Mouse (Mus musculus) cerebellum, adult 2 months (tissue): ENCODE data around the gene Olfr1494.

Experiments
- CTCF ChIP-seq: fragments of 200-500 bp; IDR thresholded peaks from 2 replicates; pipeline ENCODE4 v1.5.1; 2011; ENCODE audit warnings: low read depth, mild to moderate bottlenecking, control low read depth, low read length, moderate library complexity, borderline replicate concordance; ENCODE audit not compliant: insufficient read depth
- POLR2A ChIP-seq: fragments of 200-500 bp; IDR thresholded peaks from 2 replicates; pipeline ENCODE4 v1.6.1; 2011; ENCODE audit warnings: low read length, control low read depth, borderline replicate concordance; ENCODE audit not compliant: insufficient read depth

DNA sequence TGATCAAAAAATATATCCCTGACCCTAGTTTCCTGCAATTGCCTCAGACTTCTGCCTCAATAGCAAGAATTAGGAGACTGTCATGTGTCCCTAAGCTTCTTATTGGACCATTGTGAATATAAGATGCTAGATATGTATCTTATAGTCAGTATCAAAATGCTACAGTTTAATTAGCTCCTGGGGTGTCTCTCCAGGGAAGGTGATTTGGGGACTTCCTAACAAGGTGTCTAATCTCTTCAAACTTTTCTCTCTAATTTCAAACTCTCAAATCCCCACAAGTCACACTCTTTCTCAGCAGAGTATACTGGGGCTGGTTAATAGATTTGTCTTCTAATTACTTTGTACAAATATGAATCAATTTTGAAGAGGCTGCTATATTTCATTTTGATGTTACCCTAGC lies 58.6 kb downstream of the Olfr1494 start, which contains the start of gene Olfr1497:
- no peak for TF ChIP-seq CTCF
- no peak for TF ChIP-seq POLR2A
